Mouse (Mus musculus) thymus, adult 2 months (tissue): ENCODE data around the gene Iqsec2.

Experiments used
- CTCF ChIP-seq: fragments of 200-500 bp; IDR thresholded peaks from 2 replicates; pipeline ENCODE4 v1.5.1; 2012; ENCODE audit warnings: mild to moderate bottlenecking, control low read depth, low read length, moderate library complexity, borderline replicate concordance; ENCODE audit not compliant: control insufficient read depth, poor library complexity, insufficient read depth; ENCODE audit errors: extremely low read depth
- POLR2A ChIP-seq: fragments of 200-500 bp; IDR thresholded peaks from 2 replicates; pipeline ENCODE4 v1.6.1; 2012; ENCODE audit warnings: mild to moderate bottlenecking, low read length, control low read depth, moderate library complexity; ENCODE audit not compliant: control insufficient read depth, poor library complexity, insufficient read depth; ENCODE audit errors: extremely low read depth

DNA sequence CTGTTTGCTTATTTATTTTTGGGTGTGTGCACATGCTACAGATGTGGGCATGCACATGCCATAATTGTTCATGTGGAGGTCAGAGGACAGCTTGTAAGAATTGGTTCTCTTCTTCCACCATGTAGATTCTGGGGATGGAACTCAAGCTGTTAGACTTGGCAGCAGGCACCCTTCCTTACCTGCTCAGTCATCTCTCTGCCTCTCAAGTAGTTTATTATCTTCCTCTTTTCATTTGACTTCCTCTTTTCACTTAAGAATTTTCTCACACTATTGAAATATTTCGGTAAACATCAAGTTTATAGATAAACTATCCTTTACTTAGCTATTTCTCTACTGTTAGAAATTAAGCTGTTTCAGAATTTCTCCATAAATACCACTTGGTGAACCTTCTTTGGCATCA, 70.6 kb downstream of the Iqsec2 start:
- TF ChIP-seq CTCF (no peak), POLR2A (no peak)
